Mouse (Mus musculus) hindbrain, embryonic 15.5 days (tissue): Measurements from ENCODE around the gene Snx27. TPM values are rescaled to one million over a fixed set of nuclear protein-coding genes. Genes with fewer than 3 reads are reported as not detected.

ENCODE experiments used
- ATAC-seq: fragments of 200-750 bp; cut with Nextera tagmentation; 2 replicates; pipeline ENCODE4 v1.8.0; 2017; ENCODE audit warnings: low read depth, moderate number of reproducible peaks, moderate TSS enrichment; ENCODE audit not compliant: low FRiP score
- H3K27ac ChIP-seq: fragments of 300-500 bp; sonication (generic); replicated peaks from 2 replicates; pipeline ENCODE4 v1.5.1; 2015; ENCODE audit warnings: mild to moderate bottlenecking, inconsistent platforms
- H3K27me3 ChIP-seq: fragments of 300-500 bp; sonication (generic); 2 replicates; pipeline ENCODE4 v1.6.1; 2015; ENCODE audit warnings: control low read depth, inconsistent platforms
- H3K36me3 ChIP-seq: fragments of 300-500 bp; sonication (generic); 2 replicates; pipeline ENCODE4 v1.6.1; 2015; ENCODE audit warnings: control low read depth, inconsistent platforms
- H3K4me1 ChIP-seq: fragments of 300-500 bp; sonication (generic); replicated peaks from 2 replicates; pipeline ENCODE4 v1.6.1; 2015; ENCODE audit warnings: control low read depth, inconsistent platforms
- H3K4me2 ChIP-seq: fragments of 300-500 bp; sonication (generic); 2 replicates; pipeline ENCODE4 v1.6.1; 2015; ENCODE audit warnings: moderate library complexity, mild to moderate bottlenecking, inconsistent platforms
- H3K4me3 ChIP-seq: fragments of 300-500 bp; sonication (generic); 2 replicates; pipeline ENCODE4 v1.5.1; 2015; ENCODE audit warnings: mild to moderate bottlenecking, inconsistent platforms
- H3K9ac ChIP-seq: fragments of 300-500 bp; sonication (generic); 2 replicates; pipeline ENCODE4 v1.6.1; 2015; ENCODE audit warnings: inconsistent platforms
- H3K9me3 ChIP-seq: fragments of 300-500 bp; sonication (generic); 2 replicates; pipeline ENCODE4 v1.6.1; 2016; ENCODE audit warnings: control low read depth, inconsistent platforms
- WGBS: fragments of 180-500 bp; shearing (Covaris S2); methylation state at CpG from one replicate; pipeline ENCODE4 v1.1.7; 2015; 5-methylcytosine and 5-hydroxymethylcytosine counted together
- polyA plus RNA-seq: library from polyadenylated mRNA; unstranded; fragments of >200 nt; fragmentation: Nextera tagmentation; extraction: Ambion mirVana; gene quantifications from 2 replicates; pipeline ENCODE4 v1.2.1, GENCODE M21; 2015

Gene Snx27
- polyA plus RNA-seq = 95.4 and 100 TPM in 2 replicates

- no peaks in the 10 kb centered on the region for H3K9me3 ChIP-seq
- peaks cover 32% of the 10 kb centered on the region for H3K4me1 ChIP-seq
- peak within 1 kb of the TSS; percentile 95 for H3K27ac ChIP-seq
- WGBS = 1% methylated on average over 33 of the region's 42 CpGs
- H3K36me3 ChIP-seq = no peaks in the 10 kb centered on the region
- H3K27me3 ChIP-seq = no peaks in the 10 kb centered on the region
- H3K4me3 ChIP-seq = peak within 1 kb of the TSS; percentile 86
- peak; percentile 98 for ATAC-seq
- peak within 1 kb of the TSS; percentile 83 for H3K9ac ChIP-seq
- H3K4me2 ChIP-seq = peak within 1 kb of the TSS; percentile 67
Observed at GRCm38 (mm10) chr3:94582456-94582891, at the start of gene Snx27. Gene Snx27, minus strand, starts transcription at chr3:94582716.

DNA sequence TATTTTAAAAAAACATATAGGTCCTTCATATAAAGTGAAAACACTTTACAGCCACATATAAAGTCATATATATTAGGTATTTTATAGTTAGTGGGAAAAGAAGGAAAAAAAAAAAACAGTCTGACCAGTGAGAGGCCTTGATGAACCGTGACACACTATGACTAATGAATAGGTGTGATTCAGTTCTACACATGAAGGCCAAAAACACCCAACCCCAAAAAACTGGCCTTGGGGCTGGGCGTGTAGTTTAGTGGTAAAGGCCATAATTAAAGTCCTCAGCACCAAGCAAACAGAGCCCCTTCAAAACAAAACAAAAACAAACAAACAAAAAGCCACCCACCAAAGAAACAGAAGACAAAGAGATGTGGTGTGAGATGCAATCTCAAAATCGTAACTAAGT is 47.4 kb upstream of the Snx27 start:
- H3K4me2 ChIP-seq = no peak overlapping the region
- H3K9me3 ChIP-seq = no peaks in the 10 kb centered on the region
- no peak overlapping the region for H3K27ac ChIP-seq
- no peaks in the 10 kb centered on the region for H3K36me3 ChIP-seq
- H3K9ac ChIP-seq = no peak overlapping the region
- no peak overlapping the region for H3K4me3 ChIP-seq
- ATAC-seq = no peak
- WGBS = 84% methylated on average over 3 of the region's 3 CpGs
- no peaks in the 10 kb centered on the region for H3K27me3 ChIP-seq
- H3K4me1 ChIP-seq = no peaks in the 10 kb centered on the region

DNA sequence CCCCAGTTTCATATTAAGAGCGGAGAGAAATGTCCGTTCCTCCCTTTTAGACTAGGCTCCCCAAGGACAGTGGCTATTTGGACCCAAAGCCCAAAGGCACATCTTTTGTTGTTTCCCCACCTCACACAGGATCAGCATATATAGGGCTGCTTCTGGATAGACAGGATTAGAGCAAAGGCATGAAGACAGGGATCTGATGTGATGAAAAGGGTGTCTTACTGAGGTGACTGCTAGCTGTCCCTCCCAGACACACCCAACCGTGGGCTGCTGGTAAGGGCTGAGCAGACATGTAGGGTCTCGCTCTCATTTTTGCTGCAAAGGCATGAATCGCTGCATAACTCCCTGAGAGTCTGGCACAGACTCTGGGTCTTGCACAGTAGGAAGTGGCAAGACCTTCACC is 46.2 kb upstream of the Snx27 start:
- Histone ChIP-seq H3K9ac (no peak overlapping the region), H3K4me3 (no peak overlapping the region), H3K4me2 (no peak overlapping the region), H3K36me3 (no peaks in the 10 kb centered on the region), H3K9me3 (no peaks in the 10 kb centered on the region), H3K4me1 (no peaks in the 10 kb centered on the region), H3K27me3 (no peaks in the 10 kb centered on the region), H3K27ac (no peak overlapping the region)
- WGBS = 85% methylated on average over 5 of the region's 5 CpGs
- ATAC-seq = no peak

- H3K27ac ChIP-seq = no peak overlapping the region
- ATAC-seq = no peak
- no peaks in the 10 kb centered on the region for H3K27me3 ChIP-seq
- H3K9me3 ChIP-seq = no peaks in the 10 kb centered on the region
- no peak overlapping the region for H3K4me2 ChIP-seq
- H3K36me3 ChIP-seq = no peaks in the 10 kb centered on the region
- H3K9ac ChIP-seq = no peak overlapping the region
- no peak overlapping the region for H3K4me3 ChIP-seq
- no peaks in the 10 kb centered on the region for H3K4me1 ChIP-seq
- 93% methylated on average over 4 of the region's 4 CpGs for WGBS
Observed at GRCm38 (mm10) chr3:94624281-94624680, 41.8 kb upstream of the Snx27 start.

GRCm38 (mm10) chr3:94622550-94622949 is 40.0 kb upstream of the Snx27 start:
- Histone ChIP-seq H3K9me3 (no peaks in the 10 kb centered on the region), H3K27me3 (no peaks in the 10 kb centered on the region), H3K27ac (no peak overlapping the region), H3K4me3 (no peak overlapping the region), H3K4me1 (no peaks in the 10 kb centered on the region), H3K36me3 (no peaks in the 10 kb centered on the region), H3K4me2 (no peak overlapping the region), H3K9ac (no peak overlapping the region)
- 93% methylated on average over 10 of the region's 10 CpGs for WGBS
- ATAC-seq = no peak

DNA sequence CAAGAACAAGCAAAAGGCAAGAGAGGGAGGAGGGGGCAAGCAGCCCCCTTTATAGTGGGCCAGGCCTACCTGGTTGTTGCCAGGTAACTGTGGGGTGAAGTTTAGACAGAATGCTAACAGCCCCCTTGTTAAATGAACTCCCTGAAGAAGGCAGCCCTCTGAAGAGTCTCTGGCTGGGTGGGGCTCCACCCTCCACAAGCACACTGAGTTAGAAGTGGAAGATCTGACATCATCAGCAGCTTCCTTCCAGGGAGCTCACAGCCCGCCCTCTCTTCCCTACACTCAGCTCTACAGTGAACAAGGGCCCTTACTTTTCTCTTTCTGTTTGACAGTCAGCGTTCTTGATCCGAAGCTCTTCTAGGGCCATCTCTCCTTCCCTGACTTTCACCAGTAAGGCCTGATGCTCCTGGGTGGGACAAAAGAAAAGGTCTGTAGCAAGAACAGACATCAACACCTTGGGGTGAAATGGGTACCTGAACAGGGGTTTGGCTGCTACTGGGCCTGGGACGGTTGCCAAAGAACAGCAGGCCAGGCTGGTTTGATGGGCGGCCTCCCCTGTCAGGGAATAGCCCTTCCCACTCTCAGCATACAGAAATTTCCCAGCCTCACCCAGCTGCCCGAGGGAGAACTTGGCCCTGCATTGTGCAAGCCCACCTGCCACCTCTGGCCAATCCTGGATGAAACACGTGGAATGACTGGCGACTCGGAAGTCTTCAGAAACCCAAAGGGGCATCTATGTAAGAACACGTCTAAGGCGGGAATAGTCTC is 39.4 kb upstream of the Snx27 start:
- Histone ChIP-seq H3K9me3 (no peaks in the 10 kb centered on the region), H3K27ac (no peak overlapping the region), H3K36me3 (no peaks in the 10 kb centered on the region), H3K4me1 (no peaks in the 10 kb centered on the region), H3K27me3 (no peaks in the 10 kb centered on the region), H3K9ac (no peak overlapping the region), H3K4me3 (no peak overlapping the region), H3K4me2 (no peak overlapping the region)
- WGBS = 87% methylated on average over 11 of the region's 11 CpGs
- ATAC-seq = no peak

GRCm38 (mm10) chr3:94616717-94617116 is 34.2 kb upstream of the Snx27 start:
- 60% methylated on average over 4 of the region's 4 CpGs for WGBS
- no peak overlapping the region for H3K9ac ChIP-seq
- H3K4me2 ChIP-seq = no peak overlapping the region
- H3K27ac ChIP-seq = no peak overlapping the region
- H3K9me3 ChIP-seq = no peaks in the 10 kb centered on the region
- H3K4me1 ChIP-seq = no peaks in the 10 kb centered on the region
- no peaks in the 10 kb centered on the region for H3K27me3 ChIP-seq
- H3K36me3 ChIP-seq = no peaks in the 10 kb centered on the region
- H3K4me3 ChIP-seq = no peak overlapping the region
- no peak for ATAC-seq

- Histone ChIP-seq H3K27ac (no peak overlapping the region), H3K4me1 (0 out of 2 replicates have a peak, but pooled peaks cover 3% of the 10 kb centered on the region), H3K27me3 (no peaks in the 10 kb centered on the region), H3K9ac (no peak overlapping the region), H3K36me3 (no peaks in the 10 kb centered on the region), H3K4me2 (no peak overlapping the region), H3K9me3 (no peaks in the 10 kb centered on the region), H3K4me3 (no peak overlapping the region)
- no peak; the same call in 1 of the 2 replicates for ATAC-seq
- WGBS = 49% methylated on average over 7 of the region's 7 CpGs
Observed at GRCm38 (mm10) chr3:94613258-94613878, 30.9 kb upstream of the Snx27 start.

GRCm38 (mm10) chr3:94612274-94612673 is 29.8 kb upstream of the Snx27 start:
- Histone ChIP-seq H3K27ac (no peak overlapping the region), H3K36me3 (no peaks in the 10 kb centered on the region), H3K4me2 (no peak overlapping the region), H3K27me3 (no peaks in the 10 kb centered on the region), H3K4me3 (no peak overlapping the region), H3K4me1 (0 out of 2 replicates have a peak, but pooled peaks cover 3% of the 10 kb centered on the region), H3K9me3 (no peaks in the 10 kb centered on the region), H3K9ac (no peak overlapping the region)
- 88% methylated on average over 1 of the region's 1 CpGs for WGBS
- no peak for ATAC-seq

DNA sequence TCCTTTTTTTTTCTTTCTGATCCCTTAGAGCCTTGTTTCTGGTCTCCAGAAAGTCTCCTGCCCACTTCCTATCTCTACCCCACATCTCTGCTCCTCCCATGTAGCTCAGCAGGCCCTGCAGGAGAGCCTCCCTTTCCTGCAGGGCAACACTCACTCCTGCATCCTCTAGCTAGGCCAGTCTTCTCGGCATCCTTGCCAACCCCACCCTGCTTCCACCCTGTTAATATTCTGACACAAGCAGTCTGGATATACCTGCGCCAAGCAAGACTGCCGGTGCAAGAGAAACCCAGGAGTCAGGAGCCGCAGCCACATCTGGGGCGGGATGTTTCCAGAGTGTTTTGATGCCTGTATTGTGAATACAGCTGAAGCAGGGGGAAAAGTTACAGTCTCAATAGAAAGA is 29.3 kb upstream of the Snx27 start:
- no peaks in the 10 kb centered on the region for H3K27me3 ChIP-seq
- 0 out of 2 replicates have a peak, but pooled peaks cover 3% of the 10 kb centered on the region for H3K4me1 ChIP-seq
- no peak overlapping the region for H3K9ac ChIP-seq
- H3K4me3 ChIP-seq = no peak overlapping the region
- 85% methylated on average over 5 of the region's 5 CpGs for WGBS
- ATAC-seq = no peak
- H3K9me3 ChIP-seq = no peaks in the 10 kb centered on the region
- no peak overlapping the region for H3K27ac ChIP-seq
- no peaks in the 10 kb centered on the region for H3K36me3 ChIP-seq
- no peak overlapping the region for H3K4me2 ChIP-seq

GRCm38 (mm10) chr3:94611343-94611742 is 28.8 kb upstream of the Snx27 start:
- no peak overlapping the region; the same call in 1 of the 2 replicates for H3K27ac ChIP-seq

GRCm38 (mm10) chr3:94610581-94610980 is 28.1 kb upstream of the Snx27 start:
- no peaks in the 10 kb centered on the region for H3K36me3 ChIP-seq
- H3K4me1 ChIP-seq = 0 out of 2 replicates have a peak, but pooled peaks cover 3% of the 10 kb centered on the region
- H3K4me2 ChIP-seq = no peak overlapping the region
- no peaks in the 10 kb centered on the region for H3K27me3 ChIP-seq
- no peak for ATAC-seq
- H3K27ac ChIP-seq = no peak overlapping the region
- WGBS = 88% methylated on average over 2 of the region's 2 CpGs
- H3K4me3 ChIP-seq = no peak overlapping the region
- H3K9ac ChIP-seq = no peak overlapping the region
- no peaks in the 10 kb centered on the region for H3K9me3 ChIP-seq

More at GRCm38 (mm10) chr3:94611343-94611742, 28.8 kb upstream of the Snx27 start:
- 0 out of 2 replicates have a peak, but pooled peaks cover 3% of the 10 kb centered on the region for H3K4me1 ChIP-seq
- no peak overlapping the region for H3K4me3 ChIP-seq
- H3K36me3 ChIP-seq = no peaks in the 10 kb centered on the region
- H3K9me3 ChIP-seq = no peaks in the 10 kb centered on the region
- WGBS = 50% methylated on average over 4 of the region's 4 CpGs
- no peak overlapping the region for H3K9ac ChIP-seq
- no peaks in the 10 kb centered on the region for H3K27me3 ChIP-seq
- H3K4me2 ChIP-seq = no peak overlapping the region
- ATAC-seq = no peak
